Mouse (Mus musculus) neural tube, embryonic 11.5 days (tissue): ENCODE data around the gene Mageb3. TPM values are rescaled to one million over a fixed set of nuclear protein-coding genes. Genes with fewer than 3 reads are reported as not detected.

Experiments
- ATAC-seq: fragments of 200-750 bp; cut with Nextera tagmentation; 2 replicates; pipeline ENCODE4 v1.8.0; 2017; ENCODE audit warnings: moderate number of reproducible peaks, mild to moderate bottlenecking, moderate TSS enrichment, moderate library complexity; ENCODE audit not compliant: insufficient read depth, low FRiP score, low TSS enrichment
- DNase-seq: peaks from one replicate; pipeline ENCODE4 v3.0.0-alpha.2; 2015; ENCODE audit warnings: low spot score
- H3K27ac ChIP-seq: fragments of 300-500 bp; sonication (generic); 2 replicates; pipeline ENCODE4 v1.5.1; 2014; ENCODE audit warnings: low read depth, mild to moderate bottlenecking, low read length
- H3K27me3 ChIP-seq: fragments of 300-500 bp; sonication (generic); 2 replicates; pipeline ENCODE4 v1.6.1; 2014; ENCODE audit warnings: mild to moderate bottlenecking, low read length, mixed read lengths; ENCODE audit not compliant: control insufficient read depth, insufficient read depth
- H3K36me3 ChIP-seq: fragments of 300-500 bp; sonication (generic); 2 replicates; pipeline ENCODE4 v1.6.1; 2014; ENCODE audit warnings: mild to moderate bottlenecking, low read length, moderate library complexity, mixed read lengths; ENCODE audit not compliant: control insufficient read depth, insufficient read depth
- H3K4me1 ChIP-seq: fragments of 300-500 bp; sonication (generic); 2 replicates; pipeline ENCODE4 v1.6.1; 2014; ENCODE audit warnings: low read length, mixed read lengths; ENCODE audit not compliant: control insufficient read depth, insufficient read depth
- H3K4me2 ChIP-seq: fragments of 300-500 bp; sonication (generic); 2 replicates; pipeline ENCODE4 v1.6.1; 2014; ENCODE audit warnings: low read depth, mild to moderate bottlenecking, moderate library complexity
- H3K4me3 ChIP-seq: fragments of 300-500 bp; sonication (generic); 2 replicates; pipeline ENCODE4 v1.5.1; 2014; ENCODE audit warnings: low read depth, low read length
- H3K9ac ChIP-seq: fragments of 300-500 bp; sonication (generic); 2 replicates; pipeline ENCODE4 v1.6.1; 2014; ENCODE audit warnings: mild to moderate bottlenecking, low read length
- H3K9me3 ChIP-seq: fragments of 300-500 bp; sonication (generic); 2 replicates; pipeline ENCODE4 v1.6.1; 2016; ENCODE audit warnings: low read length; ENCODE audit not compliant: control insufficient read depth
- WGBS: fragments of 180-500 bp; shearing (Covaris S2); extraction: QIAGEN DNeasy Blood & Tissue Kit; methylation state at CpG from one replicate; pipeline ENCODE4 v1.1.7; 2014; 5-methylcytosine and 5-hydroxymethylcytosine counted together
- polyA plus RNA-seq: library from polyadenylated mRNA; unstranded; fragments of >200 nt; fragmentation: Nextera tagmentation; extraction: Ambion mirVana; gene quantifications from 2 replicates; pipeline ENCODE4 v1.2.1, GENCODE M21; 2014

Gene Mageb3
- polyA plus RNA-seq, 1 experiment from 2014 or later: 0.44 TPM

DNA sequence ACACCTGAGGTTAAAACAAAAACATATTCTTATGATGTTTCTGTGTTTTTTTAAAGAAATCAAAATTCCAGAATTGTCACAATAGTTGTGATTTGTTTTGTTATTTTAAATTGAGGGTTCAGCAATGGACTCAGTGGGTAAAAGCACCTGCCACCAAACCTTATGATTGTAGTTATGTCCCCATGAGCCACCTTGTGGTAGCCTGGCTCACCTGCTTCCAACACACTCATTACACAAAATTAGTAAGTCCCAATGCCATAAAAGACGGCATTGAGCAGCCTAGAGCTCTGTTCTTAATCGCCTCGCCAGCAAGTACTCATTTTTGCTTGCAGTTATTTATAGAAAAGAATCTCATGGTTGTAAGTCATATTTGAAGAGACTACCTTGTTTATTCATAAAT lies 45.9 kb downstream of the Mageb3 start:
- Histone ChIP-seq H3K27ac (no peak overlapping the region), H3K27me3 (no peaks in the 10 kb centered on the region), H3K4me3 (no peak overlapping the region), H3K9ac (no peak overlapping the region), H3K4me1 (no peaks in the 10 kb centered on the region), H3K9me3 (no peaks in the 10 kb centered on the region), H3K36me3 (no peaks in the 10 kb centered on the region; the same call in 1 of the 2 replicates), H3K4me2 (no peak overlapping the region)
- WGBS: 90% methylated on average over 3 of the region's 3 CpGs
- ATAC-seq (no peak), DNase-seq (no peak)

Other genes with a start within 250 kb of the Mageb3 start
- 14.7 and 18.0 TPM in 2 replicates for gene Frmd5, start 149.0 kb downstream of the Mageb3 start, polyA plus RNA-seq
- gene Casc4, start 89.1 kb downstream of the Mageb3 start, polyA plus RNA-seq: 25.3 and 27.8 TPM in 2 replicates
- gene Ctdspl2, start 91 bp downstream of the Mageb3 start, polyA plus RNA-seq: 46.7 and 53.6 TPM in 2 replicates
- gene Eif3j1, start 72.5 kb upstream of the Mageb3 start, polyA plus RNA-seq: 13.6 and 14.6 TPM in 2 replicates
- 13.4 and 14.5 TPM in 2 replicates for gene Spg11, start 162.3 kb upstream of the Mageb3 start, polyA plus RNA-seq
- 117 and 123 TPM in 2 replicates for gene B2m, start 191.6 kb upstream of the Mageb3 start, polyA plus RNA-seq
- gene Trim69, start 204.6 kb upstream of the Mageb3 start, polyA plus RNA-seq: 0.18 TPM in 1 of 2 replicates, not detected in the other
- not detected in 2 replicates for gene Patl2, start 230.1 kb upstream of the Mageb3 start, polyA plus RNA-seq
- not detected in 2 replicates for gene Terb2, start 230.2 kb upstream of the Mageb3 start, polyA plus RNA-seq